Mouse (Mus musculus): Measurements from ENCODE around the gene Ttc7b.

Ttc7b gene

DNA sequence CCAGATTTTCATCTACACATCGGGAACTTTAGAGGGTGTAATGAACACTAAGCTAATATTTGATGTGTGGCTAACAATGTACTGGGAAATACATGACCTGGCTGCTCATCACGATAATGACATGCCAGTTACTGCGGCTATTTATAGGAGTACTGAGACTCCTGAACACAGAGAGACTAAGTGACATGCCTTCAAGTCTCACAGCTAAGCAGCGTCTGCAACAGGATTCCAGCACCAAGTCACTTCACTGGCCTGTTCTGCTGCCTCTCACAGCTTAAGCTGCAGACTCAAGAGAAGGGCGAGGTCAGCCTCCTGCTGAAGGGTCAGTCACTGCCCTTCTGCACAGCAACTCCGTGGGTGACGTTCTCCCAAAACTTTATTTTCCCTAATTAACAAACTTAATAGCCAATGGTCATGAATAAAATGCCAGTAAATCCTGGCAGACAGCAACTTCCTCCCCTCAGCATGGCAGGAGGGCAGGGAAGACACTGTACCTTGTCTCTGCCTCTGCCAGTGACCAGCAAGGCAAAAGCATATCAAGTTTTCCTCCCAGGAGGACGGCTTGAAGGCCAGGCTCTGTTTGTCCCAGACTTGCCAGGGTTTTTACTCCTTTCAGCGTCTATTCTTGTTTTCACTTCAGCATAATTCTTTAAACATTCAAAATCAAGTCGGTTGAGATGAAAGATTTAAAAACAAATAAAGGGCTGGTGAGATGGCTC is 64.2 kb downstream of the Ttc7b start:
- no peak for DNase-seq (ENCODE audit: low read depth in 2 of 2, low spot score in 2 of 2)

DNA sequence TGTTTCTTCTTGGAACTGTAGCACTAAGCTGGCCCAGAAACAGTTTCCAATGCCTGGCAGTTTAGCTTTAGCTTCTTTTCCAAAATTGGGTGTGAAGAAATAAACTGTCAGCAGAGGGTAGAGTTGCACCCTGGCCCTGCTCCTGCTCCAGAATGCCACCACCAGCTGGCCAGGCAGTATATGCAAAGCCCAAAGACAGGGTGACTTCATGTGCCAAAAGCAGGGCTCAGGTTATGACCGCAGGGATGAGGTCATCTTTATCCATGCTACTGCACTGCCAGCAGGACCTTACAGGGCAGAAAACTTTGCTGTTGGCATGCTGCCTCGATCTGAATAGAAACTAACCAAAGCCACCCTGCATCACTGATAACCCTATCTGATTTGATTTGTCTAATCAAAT is 65.2 kb downstream of the Ttc7b start:
- DNase-seq (ENCODE audit: low read depth in 2 of 2, low spot score in 2 of 2): no peak

DNA sequence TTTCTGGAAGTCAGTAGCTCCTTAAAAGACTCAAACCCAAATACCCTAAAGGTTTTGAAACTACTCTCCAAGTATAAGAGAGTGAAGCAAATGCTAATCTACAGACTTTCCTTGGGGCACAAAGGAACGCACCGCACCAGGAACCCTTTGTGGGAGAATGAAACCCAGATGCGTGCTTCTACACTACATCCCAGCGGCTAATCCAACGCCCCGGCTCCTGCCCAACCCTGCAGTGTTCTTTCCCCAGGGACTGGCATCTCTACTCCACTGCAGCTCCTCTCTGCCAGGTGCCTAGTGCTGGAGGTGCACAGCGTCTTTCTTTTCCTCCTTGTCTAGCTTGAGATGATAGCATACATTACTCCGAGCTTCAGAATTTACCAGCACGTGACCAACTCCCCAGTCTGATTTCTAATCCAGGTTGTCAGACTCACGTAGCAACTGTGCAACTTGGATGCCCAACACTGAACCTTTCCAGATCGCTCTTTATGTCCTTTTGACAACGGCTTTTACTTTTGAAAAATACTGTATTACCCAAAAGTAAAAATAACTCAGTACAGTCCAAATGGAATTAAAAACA is 72.8 kb downstream of the Ttc7b start:
- no peak for DNase-seq (ENCODE audit: low read depth in 2 of 2, low spot score in 2 of 2)

DNA sequence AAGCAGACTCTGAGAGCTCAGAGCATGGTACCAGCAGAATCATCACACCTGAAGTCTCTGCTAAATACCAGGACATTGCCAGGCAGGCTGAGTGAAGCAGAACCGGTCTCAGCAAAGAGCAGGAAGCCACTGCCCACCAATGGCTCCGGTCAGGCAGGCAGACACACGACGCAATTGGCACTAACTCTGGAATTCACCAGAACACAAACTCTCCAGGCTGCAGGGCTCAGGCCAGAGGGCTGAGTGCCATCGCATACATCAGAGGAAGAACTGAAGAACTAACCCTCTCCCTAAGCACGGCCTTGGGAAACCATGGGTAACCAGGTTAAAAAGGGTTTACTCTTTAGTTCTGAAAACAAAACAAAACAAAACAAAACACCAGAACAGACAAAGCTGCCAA is 73.5 kb downstream of the Ttc7b start:
- DNase-seq (ENCODE audit: low read depth in 2 of 2, low spot score in 2 of 2): no peak

DNA sequence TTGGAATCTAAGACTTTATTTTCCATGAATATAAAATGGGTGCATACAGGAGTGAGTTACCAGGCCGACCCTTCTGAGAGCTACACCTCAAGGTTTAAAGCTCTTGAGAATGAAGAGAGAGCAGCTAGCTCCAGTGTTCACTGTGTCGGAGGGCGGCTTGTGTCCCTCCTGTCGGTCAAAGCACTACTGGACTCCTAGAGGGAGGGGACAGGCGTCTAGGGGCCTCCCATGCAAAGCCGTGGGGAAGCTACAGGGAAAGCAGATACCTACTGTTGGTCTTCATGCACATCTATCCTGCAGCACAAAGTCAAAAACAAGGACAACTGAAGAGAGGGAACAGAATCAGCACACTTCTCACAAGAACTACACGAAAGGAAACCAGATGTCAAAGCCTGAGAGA is 74.9 kb downstream of the Ttc7b start:
- DNase-seq (ENCODE audit: low read depth in 2 of 2, low spot score in 2 of 2): no peak

DNA sequence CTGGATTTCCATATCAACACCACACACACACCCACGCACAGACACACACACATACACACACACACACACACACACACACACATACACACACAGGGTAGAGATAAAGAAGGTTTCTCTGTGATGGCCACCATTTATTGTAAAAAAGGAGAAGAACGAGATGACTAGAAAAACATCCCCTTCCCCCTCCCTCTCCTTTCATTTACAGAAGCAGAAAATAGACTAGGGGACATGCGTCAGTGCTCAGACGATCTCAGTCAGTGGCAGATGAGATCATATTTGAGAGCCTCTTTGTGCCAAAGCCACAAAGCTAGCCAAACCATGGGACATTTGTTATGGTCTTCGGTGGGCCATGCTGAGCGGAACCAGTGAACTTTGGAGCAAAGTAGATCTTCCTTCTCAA is 75.4 kb downstream of the Ttc7b start:
- DNase-seq (ENCODE audit: low read depth in 2 of 2, low spot score in 2 of 2): no peak

DNA sequence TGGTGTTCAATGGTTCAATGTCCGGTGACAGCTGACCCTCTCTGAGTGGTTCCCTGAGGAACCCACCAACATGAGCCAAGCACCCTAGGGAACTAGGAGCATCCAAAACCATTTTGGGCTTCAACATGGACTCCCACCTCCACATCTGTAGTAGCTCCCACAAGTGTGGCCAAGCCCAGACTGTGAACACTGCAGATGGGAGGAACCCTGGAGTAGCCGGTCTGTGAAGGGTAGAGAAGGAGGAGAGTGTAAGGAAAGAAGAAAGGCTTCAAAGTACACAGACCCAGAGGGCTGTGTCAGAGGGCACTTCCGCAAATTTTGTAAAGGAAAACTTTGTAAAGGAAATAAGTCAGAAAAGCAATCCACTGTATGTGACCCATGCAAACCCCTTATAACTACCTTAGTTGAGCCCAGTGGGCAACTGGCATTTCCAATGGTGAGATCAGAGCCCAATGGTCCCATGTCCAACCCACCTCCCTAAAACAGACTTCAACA is 75.9 kb downstream of the Ttc7b start:
- no peak for DNase-seq (ENCODE audit: low read depth in 2 of 2, low spot score in 2 of 2)

DNA sequence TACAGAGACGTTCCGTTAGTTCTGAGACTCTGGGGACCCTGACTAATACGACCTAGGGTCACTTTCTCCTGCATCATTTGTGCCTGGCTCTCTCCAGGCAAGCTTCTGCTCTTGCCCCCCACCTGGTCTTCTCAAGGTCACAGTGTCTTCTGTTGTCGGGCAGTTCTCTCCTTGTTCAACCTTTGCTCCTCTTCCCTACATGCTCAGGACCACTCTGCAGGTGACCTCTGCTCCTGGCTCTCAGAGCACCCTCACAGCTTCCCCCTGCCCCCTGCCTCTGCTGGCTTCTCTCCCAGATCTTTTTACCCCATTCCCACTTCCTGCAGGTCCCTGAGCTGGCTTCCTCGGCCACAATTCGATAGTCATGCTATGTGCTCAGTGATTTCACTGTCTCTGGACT is 77.2 kb downstream of the Ttc7b start:
- DNase-seq (ENCODE audit: low read depth in 2 of 2, low spot score in 2 of 2): no peak

DNA sequence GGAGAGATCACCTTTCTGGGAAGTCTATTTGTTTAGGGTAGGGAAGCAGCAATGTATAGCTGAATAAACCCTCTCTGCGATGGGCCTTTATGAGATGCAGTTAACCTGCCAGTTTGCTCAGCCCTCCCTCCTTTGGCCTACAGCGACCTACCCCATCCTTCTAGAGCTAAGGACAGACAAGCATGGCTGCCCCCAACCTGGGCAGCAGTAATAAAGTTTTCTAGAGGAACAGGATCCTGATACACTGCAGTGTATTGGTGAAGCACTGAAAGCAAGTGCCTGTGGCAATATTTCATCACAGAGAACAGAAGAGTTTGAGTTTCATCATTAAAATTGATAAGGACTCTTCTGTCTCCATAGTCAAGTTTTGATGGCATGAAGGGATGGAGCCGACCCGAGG is 79.0 kb downstream of the Ttc7b start:
- no peak for DNase-seq (ENCODE audit: low read depth in 2 of 2, low spot score in 2 of 2)

DNA sequence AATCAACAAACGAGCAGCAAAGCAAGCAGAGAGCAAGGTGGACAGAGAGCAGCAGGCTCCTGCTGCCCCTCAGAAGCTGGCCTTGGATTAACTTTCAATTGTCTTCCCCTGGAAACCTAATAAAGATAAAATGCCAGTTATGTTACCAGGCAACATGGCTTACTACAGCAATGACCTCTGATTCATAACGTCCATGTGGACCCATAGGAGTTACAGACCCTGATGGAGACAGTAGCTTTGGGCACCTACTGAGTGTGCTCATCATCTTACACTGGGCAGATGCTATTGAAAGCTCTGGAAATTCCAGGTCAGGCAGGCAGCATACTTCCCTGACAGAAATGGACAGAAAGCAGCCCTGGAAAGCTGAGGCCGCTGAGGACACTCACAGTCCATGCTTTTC is 80.7 kb downstream of the Ttc7b start:
- no peak for DNase-seq (ENCODE audit: low read depth in 2 of 2, low spot score in 2 of 2)

DNA sequence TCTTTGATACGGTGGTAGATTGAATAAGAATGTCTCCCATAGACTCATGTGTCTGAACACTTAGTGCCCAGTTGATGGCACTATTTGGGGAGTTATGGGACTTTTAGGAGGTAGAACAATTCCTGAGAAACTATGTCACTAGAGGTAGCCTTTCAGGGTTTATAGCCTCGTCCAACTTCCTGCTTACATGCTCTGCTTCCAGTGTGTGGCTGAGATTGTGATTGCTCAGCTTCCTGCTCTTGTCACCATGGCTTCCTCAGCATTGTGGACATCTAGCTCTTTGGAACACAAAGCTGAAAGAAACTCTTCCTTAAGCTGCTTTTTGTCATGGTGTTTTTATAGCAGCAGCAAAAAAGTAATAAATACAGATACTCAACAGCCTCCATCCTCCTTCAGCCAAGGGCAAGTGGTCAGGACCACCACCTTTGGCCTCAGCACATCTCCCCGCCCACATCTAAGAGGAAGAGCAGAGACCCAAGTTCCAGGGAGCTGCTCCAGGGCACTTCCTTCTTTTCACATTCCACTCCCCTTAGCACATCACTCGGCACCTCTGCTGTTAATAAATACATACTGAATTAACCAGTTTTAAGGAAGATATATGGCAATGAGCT is 81.4 kb downstream of the Ttc7b start:
- DNase-seq (ENCODE audit: low read depth in 2 of 2, low spot score in 2 of 2): no peak

DNA sequence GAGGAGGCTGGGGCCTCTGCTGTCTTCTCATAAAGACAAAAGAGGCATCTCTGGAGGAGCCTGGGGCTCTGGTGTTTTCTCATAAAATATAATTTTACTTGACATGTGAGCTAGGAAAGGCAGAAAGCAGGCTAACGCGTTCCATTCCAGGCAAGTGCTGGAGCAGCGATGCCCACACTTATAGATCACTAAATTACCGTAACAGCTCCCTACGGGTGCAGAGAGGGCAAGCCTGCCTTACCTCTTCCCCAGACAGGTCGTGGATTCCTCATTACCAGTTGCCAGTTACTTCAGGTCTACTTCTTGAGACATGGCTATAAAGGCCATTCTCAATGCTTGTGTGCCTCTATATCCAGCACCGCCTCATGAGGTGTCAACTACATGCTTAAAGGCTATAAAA is 82.1 kb downstream of the Ttc7b start:
- no peak for DNase-seq (ENCODE audit: low read depth in 2 of 2, low spot score in 2 of 2)

DNA sequence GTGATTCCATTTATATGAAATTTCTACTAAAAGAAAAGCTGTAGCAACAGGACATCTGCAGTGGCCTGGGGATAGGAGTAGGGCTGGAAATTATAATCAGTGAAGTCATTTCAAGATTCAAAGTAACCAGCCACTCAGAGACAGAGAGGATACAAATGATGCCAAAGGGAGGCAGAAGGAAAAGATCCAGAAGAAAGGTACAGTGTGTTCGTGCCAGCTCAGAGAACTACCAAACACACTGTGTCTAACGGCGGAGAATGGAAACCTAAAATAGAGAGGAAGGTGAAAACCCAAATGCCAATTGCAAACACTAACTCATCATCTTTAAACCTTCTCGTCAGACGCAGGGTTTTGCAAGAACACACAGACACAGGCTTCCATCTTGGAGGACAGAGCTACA is 82.8 kb downstream of the Ttc7b start:
- DNase-seq (ENCODE audit: low read depth in 2 of 2, low spot score in 2 of 2): no peak

DNA sequence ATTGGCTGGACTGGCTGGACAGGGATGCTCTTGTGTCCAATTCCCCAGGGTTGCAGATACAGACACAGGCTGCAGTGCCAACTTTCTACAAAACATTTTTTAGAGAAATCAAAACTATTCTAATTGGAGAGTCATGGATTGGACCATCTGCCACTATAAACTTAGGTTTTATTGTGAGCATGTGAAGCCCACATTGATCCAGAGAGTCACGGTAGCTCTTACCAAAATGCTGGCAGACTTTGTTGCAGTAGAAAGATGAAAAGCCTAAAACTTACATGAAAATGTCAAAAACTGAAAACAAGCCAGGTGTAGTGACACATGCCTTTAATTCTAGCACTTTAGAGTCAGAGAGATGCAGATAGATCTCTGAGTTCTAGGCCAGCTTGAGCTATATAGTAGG is 84.9 kb downstream of the Ttc7b start:
- DNase-seq (ENCODE audit: low read depth in 2 of 2, low spot score in 2 of 2): no peak

DNA sequence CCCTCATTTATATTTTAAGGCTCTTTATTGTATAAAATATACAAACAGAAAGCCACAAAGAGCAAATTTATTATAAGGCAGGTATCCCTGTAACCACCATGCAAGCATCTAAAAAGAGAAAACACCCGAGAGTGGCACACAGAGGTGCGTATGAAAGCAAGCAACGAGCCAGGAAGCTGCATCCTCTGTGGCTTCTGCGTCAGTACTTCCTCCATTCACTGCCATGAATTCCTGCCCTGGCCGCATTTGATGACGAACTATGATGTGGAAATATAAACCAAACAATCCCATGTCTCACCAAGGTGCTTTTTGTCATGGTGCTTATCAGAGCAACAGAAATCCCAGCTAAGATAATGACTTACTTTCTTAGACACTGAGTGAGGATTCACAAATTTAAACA is 88.8 kb downstream of the Ttc7b start:
- DNase-seq (ENCODE audit: low read depth in 2 of 2, low spot score in 2 of 2): no peak

DNA sequence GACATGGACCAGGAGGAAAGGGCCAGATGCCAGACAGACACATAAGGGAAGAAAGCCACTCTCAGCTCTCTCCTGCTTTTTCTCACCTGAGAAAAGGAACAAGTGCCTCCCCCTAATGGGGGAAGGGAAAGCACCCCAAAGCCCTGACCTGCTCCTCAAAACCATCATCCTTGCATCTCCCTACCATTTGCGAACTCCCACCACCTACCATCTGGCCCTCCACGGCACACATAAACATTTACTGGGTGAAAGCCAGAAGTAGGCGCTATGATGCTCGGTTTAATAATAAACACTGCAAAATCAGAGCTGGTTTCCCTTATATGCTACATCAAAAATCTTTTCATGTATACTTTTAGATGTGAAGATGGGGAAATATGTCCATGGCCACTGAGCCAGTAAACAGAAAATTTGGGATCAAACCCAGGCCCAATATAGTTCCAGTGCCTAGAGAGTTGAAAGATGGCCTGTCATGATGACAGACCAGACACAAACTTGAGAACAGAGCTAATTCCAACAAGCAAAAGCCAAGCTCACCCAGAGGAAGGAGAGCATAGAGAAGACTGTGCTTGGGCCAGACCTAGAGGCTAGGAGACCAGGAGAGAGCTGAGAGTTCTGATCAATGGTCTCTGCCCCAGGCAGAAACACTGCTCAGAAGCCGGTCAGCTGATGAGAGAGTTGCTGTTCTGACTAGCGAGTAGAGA is 91.1 kb downstream of the Ttc7b start:
- DNase-seq (ENCODE audit: low read depth in 2 of 2, low spot score in 2 of 2): no peak

DNA sequence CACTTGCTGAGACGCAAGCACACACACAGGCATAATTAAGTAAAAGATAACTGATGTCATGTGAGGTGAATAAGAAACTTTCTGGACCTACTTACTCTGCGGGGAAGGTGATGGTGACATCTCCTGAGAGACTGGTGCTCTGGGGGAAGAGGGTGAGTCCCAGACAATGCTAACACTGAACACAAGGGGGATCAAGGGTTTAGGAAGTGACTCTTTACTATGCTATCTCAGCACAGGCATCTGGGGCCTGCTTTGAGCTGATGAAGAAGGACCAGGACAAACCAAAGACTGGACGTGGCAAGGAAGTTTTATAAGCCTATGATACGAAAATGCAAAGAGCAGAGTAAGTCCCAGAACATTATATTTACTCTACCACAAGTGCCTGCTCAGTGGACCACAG is 92.4 kb downstream of the Ttc7b start:
- DNase-seq (ENCODE audit: low read depth in 2 of 2, low spot score in 2 of 2): no peak

DNA sequence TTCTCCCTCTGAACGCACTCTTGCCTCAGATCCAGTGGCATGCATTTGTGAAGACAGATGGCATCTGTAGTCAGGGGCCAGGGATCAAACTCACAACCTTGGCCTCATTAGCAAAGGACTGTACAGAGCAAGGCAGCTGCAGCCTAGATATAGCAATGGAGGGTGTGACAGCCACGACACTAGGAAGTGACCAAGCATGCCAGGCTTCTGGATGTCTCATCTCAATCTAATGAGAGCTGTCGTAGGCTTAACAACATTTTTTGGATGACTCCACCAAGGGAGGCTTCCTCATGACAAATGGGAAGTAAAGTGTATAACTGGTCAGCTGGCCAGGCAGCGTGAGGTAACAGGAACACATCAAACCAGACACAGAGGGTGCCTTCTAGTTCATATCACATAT is 94.4 kb downstream of the Ttc7b start:
- DNase-seq (ENCODE audit: low read depth in 2 of 2, low spot score in 2 of 2): no peak

DNA sequence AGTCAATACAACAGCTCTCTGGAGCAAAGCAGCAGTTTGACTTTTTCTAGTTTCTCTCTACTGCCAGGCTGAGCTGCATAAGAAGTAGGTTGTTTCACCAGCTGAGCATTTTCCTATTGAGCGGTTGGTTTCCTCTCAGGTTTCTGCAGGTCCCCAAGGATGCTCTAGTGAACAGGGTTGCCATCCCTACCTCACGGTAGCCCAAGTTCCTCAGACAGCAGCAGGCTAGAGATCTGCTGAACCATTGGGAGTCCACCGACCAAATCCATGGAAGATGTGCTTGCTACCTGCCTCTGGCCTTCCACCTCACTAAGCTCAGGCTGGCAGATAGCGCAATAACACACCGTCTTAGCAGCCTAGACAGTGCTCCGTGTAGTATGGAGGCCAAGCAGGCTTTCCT is 95.6 kb downstream of the Ttc7b start:
- DNase-seq (ENCODE audit: low read depth in 2 of 2, low spot score in 2 of 2): no peak

DNA sequence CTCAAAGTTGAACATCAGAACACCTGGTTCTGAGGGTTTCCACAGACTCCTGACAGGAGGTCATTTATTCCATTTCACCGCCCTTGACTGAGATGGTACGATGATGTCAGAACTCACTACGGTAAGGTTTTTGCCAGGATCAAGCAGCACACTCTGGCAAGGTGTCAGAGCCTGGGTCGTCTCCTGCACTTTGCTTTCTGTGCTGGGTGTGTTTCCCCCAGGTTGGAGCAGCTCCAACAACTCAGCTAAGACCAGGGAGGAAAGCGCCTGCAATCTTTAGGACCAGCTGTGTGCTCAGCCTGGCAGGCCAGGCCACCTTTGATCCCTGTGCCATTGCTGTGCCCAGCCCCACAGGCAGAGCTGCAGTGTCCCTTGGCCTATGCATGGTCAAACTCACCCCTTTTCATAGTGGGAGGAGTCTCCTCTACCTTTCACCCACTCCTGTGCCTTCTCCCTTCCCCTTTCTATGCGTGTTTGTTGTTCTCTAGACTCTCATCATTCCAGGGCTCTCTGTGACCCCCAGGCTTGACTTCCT is 98.3 kb downstream of the Ttc7b start:
- no peak for DNase-seq (ENCODE audit: low read depth in 2 of 2, low spot score in 2 of 2)

DNA sequence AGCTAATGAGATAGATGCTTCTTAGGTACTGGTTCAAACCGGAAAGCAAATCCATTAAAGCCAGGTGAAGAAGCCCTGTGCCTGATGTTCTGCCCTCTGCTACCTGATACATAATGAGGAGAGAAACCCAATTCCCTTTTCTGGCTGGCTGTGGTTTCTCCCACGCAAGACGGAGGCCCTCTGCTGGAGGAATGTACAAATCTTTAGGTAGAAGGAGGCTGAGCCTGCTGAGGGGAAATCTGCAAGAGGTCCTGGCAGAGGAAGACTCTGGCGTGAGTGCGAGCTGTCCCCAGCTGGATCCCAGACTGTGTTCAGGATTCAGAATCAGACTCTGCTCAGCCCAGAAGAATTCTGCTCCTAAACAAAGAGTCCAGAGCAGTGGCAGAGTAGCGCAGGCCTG is 99.1 kb downstream of the Ttc7b start:
- DNase-seq (ENCODE audit: low read depth in 2 of 2, low spot score in 2 of 2): no peak

DNA sequence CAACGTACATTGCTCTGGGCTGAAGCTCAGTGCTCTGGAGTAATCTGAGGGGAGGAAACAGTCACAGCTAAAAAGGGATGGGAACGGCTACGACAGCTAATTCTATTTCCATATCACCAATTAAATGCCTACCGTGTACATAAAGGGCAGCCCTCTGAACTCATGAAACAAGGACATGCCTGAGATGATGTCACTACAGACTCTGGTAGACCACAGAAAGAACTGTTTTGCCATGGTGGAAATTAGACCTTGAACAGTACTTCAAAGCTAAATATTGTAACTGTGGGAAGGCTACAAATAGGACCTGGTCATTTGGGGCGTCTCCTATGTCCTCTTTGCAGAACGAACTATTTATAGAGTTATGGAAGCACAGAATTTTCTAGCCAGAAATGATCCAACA is 99.7 kb downstream of the Ttc7b start:
- no peak for DNase-seq (ENCODE audit: low read depth in 2 of 2, low spot score in 2 of 2)
